Mouse (Mus musculus): ENCODE data around the gene Plbd2.

Plbd2 gene

DNA sequence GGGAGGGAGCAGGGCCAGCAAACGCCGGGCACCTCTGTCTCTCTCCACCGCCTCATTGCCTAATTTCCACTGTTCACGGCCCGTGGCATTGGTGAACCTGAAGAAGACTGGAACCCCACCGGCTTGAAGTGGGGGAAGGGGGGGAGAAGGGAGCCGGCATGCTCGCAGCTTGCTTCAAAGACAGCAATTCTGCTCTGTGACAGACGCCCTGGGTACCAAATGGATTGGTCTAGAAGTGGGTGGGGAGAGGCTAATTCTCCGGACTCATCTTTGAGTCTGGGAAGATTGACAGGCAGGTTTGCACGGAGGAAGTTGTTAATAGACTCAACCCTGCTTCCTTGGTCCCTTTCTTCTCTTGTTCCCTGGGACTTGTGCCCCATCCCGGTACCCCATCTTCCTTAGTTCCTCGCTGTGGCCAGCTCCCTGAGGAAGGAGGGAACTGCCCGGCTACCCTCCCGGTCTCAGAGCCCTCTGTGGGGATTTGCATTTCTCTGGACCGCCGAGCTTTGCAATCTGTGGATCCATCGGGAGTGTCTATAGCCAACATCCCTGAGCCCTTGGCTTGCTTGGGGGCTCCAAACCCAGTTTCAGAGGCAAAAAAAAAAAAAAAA, 66.4 kb downstream of the Plbd2 start:
- no peak for DNase-seq (ENCODE audit: low spot score in 2 of 2)

DNA sequence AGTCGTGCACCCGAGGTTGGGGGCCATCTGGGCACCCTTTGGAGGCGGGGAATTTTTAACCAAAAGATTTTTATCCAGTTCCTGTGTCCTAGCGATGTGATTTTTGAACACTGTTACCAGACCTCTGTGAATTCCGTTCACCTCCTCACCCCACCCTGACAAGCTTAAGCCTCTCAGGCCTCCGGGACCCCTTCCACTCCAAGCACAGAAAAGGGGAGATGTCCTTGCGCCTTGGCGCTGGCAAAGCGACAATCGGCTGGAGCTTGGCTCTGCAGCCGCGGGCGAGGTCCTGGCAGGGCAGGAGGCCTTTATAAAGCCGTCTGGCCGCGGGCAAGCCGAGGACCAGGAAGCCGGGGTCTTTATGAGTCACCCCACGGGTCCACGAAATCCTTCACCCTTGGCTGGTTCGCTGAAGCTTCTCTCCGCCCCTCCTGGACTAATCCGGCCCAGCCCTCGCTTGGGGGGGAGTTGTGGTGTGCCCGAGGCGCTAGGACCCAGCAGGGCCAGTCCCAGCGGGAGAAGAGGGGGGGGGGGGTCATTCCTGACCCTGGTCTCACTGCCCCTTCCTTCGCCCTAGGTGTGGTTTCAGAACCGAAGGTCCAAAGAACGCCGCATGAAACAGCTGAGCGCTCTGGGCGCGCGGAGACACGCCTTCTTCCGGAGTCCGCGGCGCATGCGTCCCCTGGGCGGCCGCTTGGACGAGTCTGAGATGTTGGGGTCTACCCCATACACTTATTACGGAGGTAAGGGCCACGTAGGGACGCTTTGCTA, 67.5 kb downstream of the Plbd2 start:
- DNase-seq (ENCODE audit: low spot score in 2 of 2): no peak

- no peak for DNase-seq (ENCODE audit: low spot score in 2 of 2)
These were observed 68.3 kb downstream of the Plbd2 start for GRCm38 (mm10) chr5:120435006-120435681.

DNA sequence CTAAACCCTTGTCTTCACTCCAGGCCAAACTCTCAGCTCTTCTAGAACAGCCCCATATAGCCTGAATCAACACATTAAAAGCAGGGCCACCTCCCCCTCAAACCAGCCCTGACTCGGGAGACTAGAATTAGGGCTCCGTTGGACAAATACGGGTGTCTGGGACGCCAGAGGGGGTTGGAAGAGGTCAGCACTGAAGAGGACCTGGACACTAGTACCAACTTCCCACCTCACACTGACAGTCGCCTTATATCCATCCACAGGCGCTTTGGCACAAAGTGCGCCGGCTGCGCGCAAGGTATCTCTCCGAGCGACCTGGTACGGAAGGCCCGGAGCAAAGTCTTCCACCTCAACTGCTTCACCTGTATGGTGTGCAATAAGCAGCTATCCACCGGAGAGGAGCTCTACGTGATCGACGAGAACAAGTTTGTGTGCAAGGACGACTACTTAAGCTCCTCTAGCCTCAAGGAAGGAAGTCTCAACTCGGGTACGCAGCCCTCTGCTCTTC, 69.1 kb downstream of the Plbd2 start:
- DNase-seq (ENCODE audit: low spot score in 2 of 2): no peak

Data from urinary bladder, adult 18-20 months (tissue).